Comparison of ENCODE assay signal across 8 mouse cellular contexts in the genomic region with DNA sequence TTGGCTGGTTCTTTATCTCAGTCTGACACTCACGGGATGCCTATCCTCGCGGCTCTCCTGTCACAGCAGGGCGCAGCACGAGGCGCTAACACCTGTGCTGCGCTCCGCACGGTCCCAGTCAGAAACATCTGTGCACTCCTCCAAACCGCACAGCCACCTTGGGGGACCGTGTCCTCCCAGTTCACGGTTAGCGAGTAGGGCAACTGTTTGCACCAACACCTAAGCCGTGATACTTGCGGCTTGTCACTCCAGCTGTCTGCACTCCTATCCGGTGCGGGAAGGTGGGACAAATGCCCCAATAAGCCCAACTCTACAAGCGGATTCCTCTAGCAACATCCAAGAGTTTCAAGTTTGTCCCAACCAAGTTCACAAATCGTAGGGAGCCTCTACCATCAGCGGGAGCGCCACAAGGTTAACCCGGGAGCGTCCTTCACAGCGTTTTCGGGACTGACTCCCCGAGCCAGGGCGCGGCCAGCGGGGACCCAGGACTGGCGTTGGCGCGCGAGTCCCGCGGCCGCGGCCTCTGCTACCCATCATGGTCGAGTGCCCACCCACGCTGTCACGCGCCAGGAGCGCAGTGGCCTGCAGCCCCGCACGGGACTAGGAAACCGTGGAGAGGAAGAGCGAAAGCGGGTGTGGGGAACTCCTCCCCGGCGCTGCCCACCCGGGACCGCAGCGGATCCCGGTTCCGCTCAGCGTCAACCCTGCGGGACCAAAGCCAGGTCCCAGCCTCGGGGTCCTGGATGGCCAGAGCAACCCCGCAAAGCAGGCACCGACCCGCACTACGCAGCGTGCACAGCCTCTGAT. TPM values are rescaled to one million over a fixed set of nuclear protein-coding genes. Genes with fewer than 3 reads are reported as not detected.
DNase-seq lines count a peak whose midpoint lies in the region; TF ChIP-seq lines count a peak whose summit lies in the region.

No protein-coding gene starts in this region.

- no peaks in the 10 kb centered on the region for H3K36me3 ChIP-seq in ES-Bruce4 (ENCODE audit: control insufficient read depth, insufficient read depth, low read length, poor library complexity, severe bottlenecking)
- no peaks in the 10 kb centered on the region for H3K36me3 ChIP-seq in midbrain, embryonic 10.5 days

- WGBS in midbrain, embryonic 10.5 days, result under 1% methylated on average over 62 of the region's 62 CpGs

- TF ChIP-seq EP300 in ES-Bruce4 (IDR thresholded peaks at IDR 0.05; ENCODE audit: insufficient read depth, low read depth, low read length), result no peak

- no peak for TF ChIP-seq POLR2A in ES-Bruce4 (IDR thresholded peaks at IDR 0.05; ENCODE audit: insufficient read depth, low read length)

- H3K4me3 ChIP-seq in ES-Bruce4 (ENCODE audit: low read depth, low read length), result peak overlapping the region; percentile 88
- peak overlapping the region; percentile 82 for H3K4me3 ChIP-seq in midbrain, embryonic 10.5 days

- H3K27ac ChIP-seq in ES-Bruce4 (ENCODE audit: insufficient read depth, low read length), result no peak overlapping the region
- H3K27ac ChIP-seq in midbrain, embryonic 10.5 days (replicated peaks), result peak overlapping the region; percentile 89

- no peaks in the 10 kb centered on the region for H3K4me1 ChIP-seq in ES-Bruce4 (ENCODE audit: control insufficient read depth, insufficient read depth, low read length)
- H3K4me1 ChIP-seq in midbrain, embryonic 10.5 days, result peaks cover 20% of the 10 kb centered on the region

- TF ChIP-seq CTCF in ES-Bruce4 (IDR thresholded peaks at IDR 0.05; ENCODE audit: low read depth, low read length), result no peak

- intact Hi-C loops in left cerebral cortex, postnatal 36 days (cut with DNase I), result loop anchor here (10.0 kb wide), 2 partner anchors 144 to 204 kb away; no protein-coding TSS in a partner anchor

- no peaks in the 10 kb centered on the region for H3K9me3 ChIP-seq in ES-Bruce4 (replicated peaks; ENCODE audit: control insufficient read depth, insufficient read depth, low read length, poor library complexity, severe bottlenecking)
- H3K9me3 ChIP-seq in midbrain, embryonic 10.5 days (replicated peaks), result no peaks in the 10 kb centered on the region

- H3K27me3 ChIP-seq in ES-Bruce4 (ENCODE audit: control insufficient read depth, insufficient read depth, low read length, poor library complexity, severe bottlenecking), result peaks cover 8% of the 10 kb centered on the region
- peaks cover 49% of the 10 kb centered on the region for H3K27me3 ChIP-seq in midbrain, embryonic 10.5 days (ENCODE audit: low read depth, poor library complexity, severe bottlenecking)

- H3K9ac ChIP-seq in ES-Bruce4 (ENCODE audit: low read depth, poor library complexity, severe bottlenecking), result peak overlapping the region; percentile 61

- peak; percentile 35 for DNase-seq in cerebellum, adult 11 months
- no peak for DNase-seq in cerebellum, adult 8-10 months
- peak; percentile 69 to 73 for DNase-seq in cerebellum, postnatal 10 days
- DNase-seq in gastrocnemius, postnatal 4 days (ENCODE audit: low spot score in 2 of 2), result peak; percentile 33 to 49
- peak; percentile 49 to 59 for DNase-seq in left cerebral cortex, postnatal 36 days (ENCODE audit: low spot score in 2 of 2)
- peak; percentile 56 for DNase-seq in midbrain, embryonic 10.5 days (ENCODE audit: low spot score)
- peak; percentile 41 for DNase-seq in right cerebral cortex, postnatal 25 days

RNA-seq across cellular contexts. Expression of a gene that starts 0.8 kb away (rescaled TPM):
- 6.6 and 8.8 TPM in 2 replicates for polyA plus RNA-seq in ES-Bruce4 (2011; ENCODE audit: insufficient read depth, insufficient read length, low read depth, missing spikeins)
- total RNA-seq in gastrocnemius, postnatal 4 days (2021), result 10 to 100 TPM; 57.1 to 57.3 TPM
- total RNA-seq in left cerebral cortex, postnatal 36 days (2021), result 10 to 100 TPM in 1 of 2 experiments, 1 to 10 TPM in 1; 7.9 to 10.1 TPM
- polyA plus RNA-seq in midbrain, embryonic 10.5 days (2016; fragmentation: Nextera tagmentation; extraction: Ambion mirVana), result 7.2 and 7.4 TPM in 2 replicates

RNA-seq across cellular contexts. Expression of a gene that starts 42.3 kb away (rescaled TPM):
- 0.82 and 1.2 TPM in 2 replicates for polyA plus RNA-seq in ES-Bruce4 (2011; ENCODE audit: insufficient read depth, insufficient read length, low read depth, missing spikeins)
- total RNA-seq in gastrocnemius, postnatal 4 days (2021), result 1 to 10 TPM; 5.2 TPM
- 10 to 100 TPM; 13.9 to 14.6 TPM for total RNA-seq in left cerebral cortex, postnatal 36 days (2021)
- polyA plus RNA-seq in midbrain, embryonic 10.5 days (2016; fragmentation: Nextera tagmentation; extraction: Ambion mirVana), result 1.2 and 1.8 TPM in 2 replicates

Comparison
In these comparisons a context has a peak if more than half of its experiments do, and no peak if none do; other contexts are left out.
1. RNA of a gene that starts 0.8 kb away (total RNA-seq): 57.1 to 57.3 TPM in gastrocnemius, postnatal 4 days; 7.9 to 10.1 TPM in left cerebral cortex, postnatal 36 days; every median in the first group is over 4 times any median in the second.